Mouse (Mus musculus) thymus, adult 2 months (tissue): Measurements from ENCODE around the gene Zfp663.

Source experiments
- CTCF ChIP-seq: fragments of 200-500 bp; IDR thresholded peaks from 2 replicates; pipeline ENCODE4 v1.5.1; 2012; ENCODE audit warnings: mild to moderate bottlenecking, control low read depth, low read length, moderate library complexity, borderline replicate concordance; ENCODE audit not compliant: control insufficient read depth, poor library complexity, insufficient read depth; ENCODE audit errors: extremely low read depth
- POLR2A ChIP-seq: fragments of 200-500 bp; IDR thresholded peaks from 2 replicates; pipeline ENCODE4 v1.6.1; 2012; ENCODE audit warnings: mild to moderate bottlenecking, low read length, control low read depth, moderate library complexity; ENCODE audit not compliant: control insufficient read depth, poor library complexity, insufficient read depth; ENCODE audit errors: extremely low read depth

GRCm38 (mm10) chr2:165368496-165368895 lies at the start of gene Zfp663:
- TF ChIP-seq CTCF: no peak
- TF ChIP-seq POLR2A: no peak
